Mouse (Mus musculus): ENCODE data around the gene Olfr412. TPM values are rescaled to one million over a fixed set of nuclear protein-coding genes. Genes with fewer than 3 reads are reported as not detected.

The Olfr412 gene
- not detected for total RNA-seq (2022)

DNA sequence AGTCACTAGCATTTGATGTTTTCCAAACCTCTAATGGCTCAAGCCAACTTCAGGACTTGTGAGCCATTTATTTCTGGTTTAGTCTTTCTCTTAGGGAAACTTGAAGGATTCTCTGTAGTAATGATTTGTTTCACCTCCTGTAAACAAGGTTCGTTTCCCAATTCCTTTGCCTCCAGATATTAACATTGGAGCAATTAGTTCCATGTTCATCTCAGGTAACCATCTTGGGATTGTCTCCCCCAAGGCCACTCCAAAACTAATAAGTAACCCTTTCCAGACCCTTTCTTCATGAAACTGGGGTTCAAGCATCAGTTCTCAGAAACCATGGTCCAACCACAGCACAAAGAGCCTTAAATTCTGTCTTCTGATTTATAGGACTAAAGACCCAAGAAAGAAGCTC lies at the start of gene Olfr412:
Olfr412 (plus strand) TSS at position 301 of the 400 bp plus-strand sequence.
- DNase-seq (ENCODE audit: low spot score): no peak

DNA sequence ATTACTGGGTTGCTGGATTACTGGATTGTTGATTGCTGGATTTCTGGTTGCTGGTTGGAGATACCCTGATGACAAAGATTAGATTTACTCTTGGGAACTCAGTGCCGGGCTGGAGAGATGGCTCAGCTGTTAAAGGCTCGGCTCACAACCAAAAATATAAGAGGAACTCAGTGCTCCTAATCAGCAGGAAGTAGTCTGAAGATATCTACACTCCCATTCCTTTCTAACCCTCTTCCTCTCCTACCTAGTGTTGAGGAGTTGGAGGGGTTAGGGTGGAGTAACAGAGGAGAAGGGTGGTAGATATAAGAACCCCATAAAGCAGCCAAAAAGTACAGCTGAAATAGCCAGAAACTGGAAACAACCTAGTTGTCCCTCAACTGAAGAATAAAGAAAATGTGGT lies 35.8 kb upstream of the Olfr412 start:
- DNase-seq (ENCODE audit: low spot score): no peak

DNA sequence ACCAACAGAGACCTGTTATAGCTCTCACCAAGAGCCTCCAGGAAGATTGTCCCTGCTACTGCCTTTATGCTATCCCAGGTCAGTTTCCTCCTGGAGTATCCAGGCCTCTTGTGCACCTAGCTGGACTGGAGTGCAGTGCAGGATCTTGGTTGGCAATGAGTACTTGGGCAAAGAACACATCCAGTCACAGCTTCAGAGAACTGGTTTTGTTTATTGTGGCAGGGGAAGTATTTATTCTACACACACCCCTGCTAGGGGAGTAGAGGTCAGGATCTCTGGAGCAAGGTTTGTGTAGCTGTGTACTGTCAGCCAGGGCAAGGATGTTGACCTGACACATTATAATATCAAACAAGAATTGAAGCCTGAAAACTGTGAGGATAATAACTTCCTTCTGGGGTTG lies 33.1 kb upstream of the Olfr412 start:
- no peak for DNase-seq (ENCODE audit: low spot score)

DNA sequence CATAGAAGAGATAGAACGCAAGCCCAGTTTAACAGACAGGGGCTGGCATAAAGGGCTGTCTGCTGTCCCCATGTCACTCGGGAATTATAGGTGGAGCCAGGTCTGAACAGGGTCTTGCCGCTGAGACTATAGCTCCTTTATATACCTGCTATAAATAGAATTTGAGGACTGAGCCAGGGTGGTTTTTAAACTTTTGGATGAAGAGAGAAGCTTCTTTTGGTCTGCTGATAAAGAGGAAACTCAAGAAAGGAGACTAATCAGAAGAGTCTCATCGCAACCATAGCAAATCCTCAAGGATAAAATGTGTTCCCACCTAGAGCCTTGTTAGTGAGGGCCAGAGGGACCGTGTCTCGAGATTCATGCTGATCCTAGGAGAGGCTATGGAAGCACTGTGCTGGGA lies 23.9 kb upstream of the Olfr412 start, which contains the start of gene Olfr410:
Olfr410 (minus strand) TSS at position 101 of the 400 bp plus-strand sequence.
- no peak for DNase-seq (ENCODE audit: low spot score)

DNA sequence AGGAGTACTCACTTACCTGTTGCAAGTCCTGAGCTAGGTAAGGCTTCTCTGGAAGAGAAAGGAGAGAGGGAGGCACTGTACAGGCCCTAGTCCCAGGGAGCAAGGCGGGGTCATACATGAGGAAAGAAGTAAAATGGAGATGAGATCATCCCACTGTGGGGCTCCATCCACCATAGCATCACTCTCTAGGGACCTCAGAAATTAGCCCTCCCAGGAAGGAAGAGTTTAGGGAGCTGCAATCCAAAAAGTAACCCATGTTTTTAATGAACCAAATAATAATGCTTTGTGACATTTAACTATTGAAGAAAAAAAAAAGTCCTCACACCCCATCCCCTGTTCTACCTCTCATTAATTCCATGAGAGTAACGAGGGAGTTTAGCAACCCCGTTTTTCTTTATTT lies 9.3 kb upstream of the Olfr412 start, which contains the start of gene Olfr411:
Olfr411 (minus strand) TSS at position 101 of the 400 bp plus-strand sequence.
- no peak for DNase-seq (ENCODE audit: low spot score)

DNA sequence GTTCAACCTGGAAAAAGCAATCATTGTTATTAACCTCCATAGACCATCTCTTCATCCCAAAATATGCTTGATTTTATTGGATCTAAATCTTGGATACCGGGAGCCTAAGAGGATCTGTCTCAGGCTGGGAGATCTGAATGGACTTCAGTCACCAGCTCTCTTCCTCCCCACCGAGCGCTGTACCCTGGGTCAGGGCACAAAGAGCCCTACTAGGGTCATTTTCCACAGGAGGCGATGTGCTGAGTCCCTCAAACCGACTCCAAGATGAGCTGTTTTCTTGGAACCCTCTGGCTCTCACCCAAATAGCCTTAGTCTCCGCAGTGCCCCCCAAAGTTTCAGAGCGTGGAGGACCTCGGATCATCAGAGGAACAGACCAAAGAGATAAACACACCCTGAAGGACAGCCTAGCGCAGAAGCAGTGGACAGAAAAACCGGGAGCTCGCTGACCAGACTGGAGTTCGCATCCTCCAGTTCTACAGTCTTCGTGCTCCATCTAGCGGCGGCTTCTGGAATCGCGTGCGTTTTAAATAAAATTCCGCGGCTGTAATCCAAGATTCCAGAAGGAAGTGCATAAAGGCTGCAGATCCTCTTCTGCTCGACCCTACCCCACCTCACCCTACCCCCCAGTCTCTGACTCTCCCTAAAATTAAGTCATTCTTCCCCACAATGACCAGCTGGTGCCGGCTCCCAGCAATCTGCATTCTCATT lies 9.7 kb downstream of the Olfr412 start:
- DNase-seq (ENCODE audit: low spot score): peak; percentile 64

DNA sequence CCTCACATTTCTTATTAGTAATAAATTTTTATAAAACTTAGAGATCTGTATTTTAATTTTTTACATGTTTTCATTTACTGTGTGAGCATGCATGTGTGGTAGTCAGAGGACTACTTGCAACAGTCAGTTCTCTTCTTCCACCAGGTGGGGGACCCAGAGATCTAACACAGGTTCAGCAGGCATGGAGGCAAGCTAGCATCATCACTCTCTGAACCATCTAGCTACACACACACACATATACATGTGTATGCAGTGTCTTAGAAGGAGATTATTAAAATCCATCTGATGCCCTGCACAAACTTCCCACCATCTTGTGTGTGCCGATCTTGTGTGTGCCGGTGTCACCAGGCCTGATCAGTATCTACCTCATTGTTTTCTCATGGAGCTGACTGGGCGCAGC lies 15.0 kb downstream of the Olfr412 start:
- peak; percentile 44 for DNase-seq (ENCODE audit: low spot score)

DNA sequence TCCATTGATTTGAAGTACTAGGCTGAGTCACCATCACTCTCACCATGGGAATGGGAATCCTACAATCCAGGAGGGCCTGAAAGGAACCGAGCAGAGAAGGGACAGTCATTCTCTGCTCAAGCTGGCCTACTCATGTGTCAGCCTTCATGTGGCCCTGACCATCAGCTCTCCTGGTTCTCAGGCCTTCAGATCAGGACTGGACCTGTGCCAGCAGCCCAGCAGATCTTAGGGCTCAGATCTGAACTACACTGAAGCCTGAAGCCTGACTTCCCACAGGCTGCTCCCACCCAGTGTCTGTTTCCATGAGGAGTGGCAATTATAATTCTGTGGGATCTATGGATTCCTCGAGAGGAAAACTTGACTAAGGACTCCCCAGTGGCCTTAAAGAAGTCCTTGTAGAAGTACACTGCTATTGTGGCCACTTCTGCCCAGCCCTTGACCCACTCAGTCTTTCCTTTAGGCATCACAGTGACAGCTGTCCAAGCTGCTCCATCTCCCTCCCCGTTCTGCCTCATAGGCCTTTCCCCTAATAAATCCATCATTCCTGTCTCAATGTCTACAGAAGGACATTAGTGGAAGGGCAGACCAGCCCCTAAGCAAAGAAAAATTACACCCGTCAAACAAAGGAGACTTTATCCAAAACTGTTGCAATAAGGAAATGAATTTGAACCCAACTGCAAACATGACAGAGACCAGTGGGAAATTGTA lies 17.5 kb downstream of the Olfr412 start:
- no peak for DNase-seq (ENCODE audit: low spot score)

DNA sequence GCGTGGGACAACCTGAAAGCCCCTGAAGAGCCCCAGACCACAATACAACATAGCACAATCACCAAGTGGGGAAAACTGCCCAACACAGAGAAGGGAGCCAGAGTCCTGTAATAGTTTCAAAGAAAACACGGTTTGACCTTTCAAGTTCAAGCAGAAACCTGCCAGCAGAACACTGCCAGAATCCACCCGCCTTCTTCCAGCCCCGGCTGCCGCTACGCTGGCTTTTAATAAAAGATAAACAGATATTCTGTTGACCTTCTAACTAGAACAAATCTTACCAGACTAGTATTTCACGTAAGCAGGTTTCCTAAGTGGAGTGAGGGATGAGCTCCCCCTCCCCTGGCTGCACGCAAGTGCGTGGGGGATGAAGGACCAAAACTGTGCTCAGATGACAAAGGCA lies 23.8 kb downstream of the Olfr412 start:
- DNase-seq (ENCODE audit: low spot score): peak; percentile 32

DNA sequence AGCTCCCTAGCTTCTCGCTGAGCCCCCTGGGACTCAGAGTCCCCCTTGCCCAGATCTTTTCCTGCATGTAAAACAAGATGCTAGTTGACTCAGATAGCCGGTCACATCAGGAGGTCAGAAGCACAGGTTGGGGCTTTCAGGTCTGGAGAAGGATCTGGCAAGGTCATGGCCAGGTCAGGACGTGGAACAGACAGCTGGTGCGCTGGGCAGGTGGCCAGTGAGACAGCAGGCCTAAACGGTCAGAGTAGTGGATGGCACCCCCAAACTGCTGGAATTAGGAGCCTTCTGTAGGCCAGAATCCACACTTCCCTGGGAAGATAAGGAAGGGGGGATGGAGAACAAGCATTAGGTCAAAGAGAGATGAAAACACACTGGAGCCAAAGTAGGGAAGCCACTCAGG lies 25.3 kb downstream of the Olfr412 start:
- DNase-seq (ENCODE audit: low spot score): no peak

DNA sequence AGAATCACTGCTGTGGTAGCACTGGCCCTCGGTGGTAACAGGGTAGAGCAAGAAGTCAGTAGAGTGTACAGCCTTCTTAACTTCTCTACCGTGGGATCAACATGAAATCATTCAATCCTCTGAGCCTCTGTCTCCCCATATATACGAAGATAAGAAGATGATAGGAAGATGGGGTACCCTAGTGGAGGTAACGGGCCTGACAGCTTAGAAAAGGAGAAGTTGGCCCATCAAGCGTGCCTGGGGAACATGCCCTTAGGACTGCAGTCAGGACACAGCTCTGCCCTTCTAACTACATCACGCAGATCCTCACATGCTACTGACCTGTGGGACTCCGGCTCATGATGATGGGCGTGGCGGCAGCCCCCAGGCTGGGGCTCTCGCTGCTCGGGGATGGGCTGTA lies 30.0 kb downstream of the Olfr412 start:
- DNase-seq (ENCODE audit: low spot score): no peak

DNA sequence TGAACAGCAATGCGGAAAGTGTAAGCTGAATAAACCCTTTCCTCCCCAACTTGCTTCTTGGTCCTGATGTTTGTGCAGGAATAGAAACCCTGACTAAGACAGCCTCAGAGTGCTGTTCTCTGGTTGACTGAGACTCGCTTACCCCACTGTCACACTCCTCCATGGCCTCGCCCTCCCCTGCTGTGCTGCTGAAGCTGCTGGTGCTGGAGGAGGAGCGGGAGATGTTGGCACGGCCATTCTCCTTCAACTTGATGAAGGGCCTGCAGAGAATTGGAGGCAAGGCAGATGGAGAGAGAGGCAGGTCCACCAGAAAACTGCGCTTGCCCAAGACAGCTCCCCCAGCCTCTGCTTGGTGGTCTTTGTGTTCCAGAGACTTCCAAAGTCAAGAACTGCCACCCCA lies 31.0 kb downstream of the Olfr412 start:
- DNase-seq (ENCODE audit: low spot score): no peak

DNA sequence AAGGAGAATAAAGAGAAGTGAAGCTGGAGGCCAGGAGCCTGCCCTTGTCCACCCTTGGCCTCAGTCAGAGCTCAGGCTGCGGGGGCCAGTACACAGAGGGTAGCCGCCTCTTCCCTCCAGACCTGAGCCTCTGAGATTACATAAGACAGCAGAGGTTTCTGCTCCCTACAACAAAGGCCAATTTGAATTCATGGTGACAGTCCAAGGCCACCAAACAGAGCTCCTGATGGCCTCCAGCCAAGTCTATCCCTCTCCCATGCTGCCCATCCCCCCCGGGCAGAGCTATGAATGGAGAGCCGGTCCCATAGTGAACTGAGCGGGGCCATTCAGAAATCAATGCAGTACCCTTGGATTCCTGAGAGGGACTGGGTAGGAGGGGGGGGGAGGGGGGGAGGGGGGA lies 31.6 kb downstream of the Olfr412 start:
- no peak for DNase-seq (ENCODE audit: low spot score)

DNA sequence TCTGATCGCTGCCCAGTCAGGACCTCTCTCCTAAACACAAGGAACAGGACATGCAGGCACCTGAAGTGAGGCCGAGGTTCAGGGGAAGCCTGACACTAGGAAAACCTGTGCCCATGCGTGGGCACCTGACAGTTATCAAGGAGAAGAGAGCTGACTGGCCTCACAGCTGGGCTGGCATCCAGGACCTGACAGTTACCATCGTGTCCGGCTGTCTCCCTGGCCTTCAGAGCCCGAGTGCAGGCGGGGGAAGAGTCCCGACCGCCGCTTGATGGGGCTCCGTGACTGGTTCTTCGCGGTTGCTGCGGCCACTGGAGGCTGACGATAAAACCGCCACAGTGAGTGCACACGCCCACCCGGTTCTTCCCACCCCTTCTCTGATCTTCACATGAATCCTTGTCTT lies 33.7 kb downstream of the Olfr412 start:
- DNase-seq (ENCODE audit: low spot score): no peak

DNA sequence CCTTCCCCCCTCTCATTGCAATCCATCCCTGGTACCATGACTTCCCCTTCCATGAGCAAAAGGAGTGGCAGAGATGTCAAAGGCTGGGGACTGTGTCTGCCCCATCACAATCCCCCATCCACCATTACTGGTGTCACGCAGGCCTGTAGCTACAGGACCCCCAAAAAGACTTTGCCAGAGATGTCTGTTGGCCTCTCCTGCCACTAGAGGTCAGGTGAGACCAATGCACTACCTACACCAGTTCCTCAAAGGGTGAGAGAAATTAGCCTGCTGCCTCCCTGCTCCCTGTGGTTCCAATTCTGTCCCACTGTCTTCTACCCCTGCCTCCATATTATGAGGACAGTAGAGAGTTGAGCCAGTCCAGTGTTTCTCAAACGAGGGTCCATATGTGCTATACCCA lies 40.3 kb downstream of the Olfr412 start:
- no peak for DNase-seq (ENCODE audit: low spot score)

DNA sequence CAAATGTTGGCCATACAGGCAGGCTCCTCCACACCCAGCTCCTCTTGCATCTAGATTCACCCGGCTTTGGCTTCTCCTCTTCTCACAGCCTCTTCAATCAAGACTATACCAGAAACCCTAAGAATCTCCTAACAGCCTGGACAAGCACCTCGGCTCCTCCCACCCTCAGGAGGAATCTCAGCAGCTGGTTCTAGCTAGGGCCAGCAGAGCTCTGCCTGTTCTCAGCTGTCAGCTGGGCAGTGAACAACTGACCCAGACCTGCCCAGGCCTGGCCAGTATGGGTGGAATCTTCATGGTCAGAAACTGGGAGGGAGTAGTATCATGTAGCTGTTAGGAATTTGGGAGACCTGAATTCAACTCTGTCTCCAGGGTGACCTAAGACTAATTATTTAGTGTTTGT lies 42.3 kb downstream of the Olfr412 start:
- no peak for DNase-seq (ENCODE audit: low spot score)

DNA sequence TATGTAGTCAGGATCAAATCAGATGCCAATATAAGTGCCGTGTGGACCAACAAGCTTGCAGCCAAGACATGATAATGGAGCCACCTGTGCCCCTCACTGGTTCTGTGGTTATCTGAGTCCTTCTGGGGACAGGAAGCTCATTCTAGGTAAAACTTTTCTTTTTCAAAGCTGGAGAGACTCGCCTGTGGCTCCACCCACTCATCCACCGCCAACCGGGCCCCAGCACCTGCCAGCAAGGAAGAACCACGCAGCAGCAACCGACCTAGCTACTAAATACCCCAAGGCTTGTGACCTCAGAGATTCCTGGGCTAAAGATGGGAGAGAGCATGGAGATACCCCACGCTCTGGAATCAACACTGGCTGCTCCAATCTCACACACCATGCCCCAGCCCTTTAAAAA lies 43.3 kb downstream of the Olfr412 start:
- DNase-seq (ENCODE audit: low spot score): no peak

DNA sequence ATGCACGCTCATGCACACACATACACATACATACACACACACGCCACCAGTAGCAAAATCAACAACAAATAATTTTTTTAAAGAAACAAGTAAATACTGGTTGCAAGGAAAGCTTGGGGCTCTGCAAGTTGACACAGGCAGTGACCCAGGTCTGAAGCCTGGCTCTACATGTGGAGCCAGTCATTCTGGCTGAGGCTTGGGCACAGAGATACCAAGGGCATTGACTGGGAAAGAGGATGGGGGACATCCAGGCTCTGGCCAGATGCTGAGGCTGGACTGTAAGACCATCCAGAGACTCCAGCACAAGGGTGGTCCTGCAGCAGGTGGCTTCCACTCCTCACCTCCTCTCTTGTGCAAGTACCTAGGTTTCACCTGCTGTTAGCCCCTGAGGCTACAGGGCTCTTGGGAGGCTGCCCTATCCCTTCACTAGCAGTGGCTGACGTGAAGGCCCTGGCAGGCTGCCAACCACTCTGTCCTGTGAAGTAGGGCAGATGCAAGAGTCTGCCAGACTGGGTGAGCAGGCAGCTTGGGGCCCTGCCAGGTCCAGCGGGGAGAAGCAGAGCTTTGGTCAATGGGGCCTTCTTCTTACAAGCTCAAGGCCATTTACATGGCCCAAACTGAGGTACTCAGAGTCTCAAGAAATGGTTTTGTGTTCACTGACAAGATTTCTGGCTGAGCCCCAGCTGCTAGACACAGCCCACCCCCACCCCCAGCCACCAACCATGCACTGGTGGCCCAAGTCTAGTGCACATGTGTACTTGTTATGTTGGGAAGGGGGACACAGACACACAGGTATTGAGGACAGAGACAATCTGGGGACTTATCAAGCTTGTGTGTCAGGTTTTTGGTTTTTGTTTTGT lies 46.9 kb downstream of the Olfr412 start:
- peak; percentile 86 for DNase-seq (ENCODE audit: low spot score)

DNA sequence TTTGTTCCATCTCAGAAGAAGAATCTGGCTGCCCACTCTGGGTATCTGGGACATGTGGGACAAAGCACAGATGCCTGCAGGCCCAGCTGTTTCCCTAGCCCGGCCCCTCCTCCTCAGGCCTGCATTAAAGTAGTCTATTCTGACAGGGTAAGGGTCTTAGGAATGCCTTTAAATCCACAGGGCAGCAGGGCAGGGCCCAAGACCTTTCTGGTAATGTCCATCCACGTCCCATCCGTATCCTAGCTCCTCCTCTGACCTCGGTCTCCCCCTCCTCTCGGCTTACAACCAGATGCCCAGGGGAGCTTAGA lies 47.5 kb downstream of the Olfr412 start:
- no peak for DNase-seq (ENCODE audit: low spot score)

DNA sequence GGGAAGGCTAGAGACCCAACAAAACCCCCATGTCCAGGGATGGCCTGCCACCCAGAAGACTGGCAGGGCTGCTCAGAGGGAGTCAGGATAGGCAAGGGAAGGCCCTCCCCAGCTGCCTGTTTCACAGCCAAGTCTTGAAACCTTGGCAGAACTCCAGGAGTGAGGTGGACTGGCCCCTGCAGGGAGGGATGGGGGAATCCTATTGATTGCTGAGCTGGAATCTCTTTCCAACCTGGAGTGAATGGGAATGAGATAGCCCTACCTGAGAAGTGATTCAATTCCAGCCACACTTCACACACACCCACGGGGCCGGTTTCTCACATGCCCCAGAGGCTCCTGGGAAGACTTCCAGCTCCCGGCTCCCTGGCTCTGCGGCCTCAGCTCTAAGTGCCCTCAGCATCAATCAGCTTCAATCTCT lies 47.9 kb downstream of the Olfr412 start:
- DNase-seq (ENCODE audit: low spot score): peak; percentile 66

DNA sequence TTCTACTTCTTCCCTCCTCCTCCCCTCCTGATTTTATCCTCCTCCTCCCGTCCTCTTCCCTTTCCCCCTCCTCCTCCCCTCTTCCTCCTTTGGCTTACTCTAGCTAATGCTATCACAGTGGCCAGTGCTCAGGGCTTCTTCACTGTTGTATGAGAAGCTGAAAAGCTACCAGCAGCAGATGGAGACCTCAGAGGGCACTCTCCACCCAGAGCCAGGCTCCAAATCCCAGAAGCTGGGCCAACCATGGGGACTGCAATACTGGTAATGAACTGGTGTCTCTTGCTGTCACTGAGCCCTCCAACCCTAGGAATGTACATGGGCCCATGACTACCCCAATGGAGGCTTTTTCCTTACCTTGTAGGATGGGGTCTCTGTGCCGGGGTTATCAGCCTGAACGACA lies 50.1 kb downstream of the Olfr412 start:
- no peak for DNase-seq (ENCODE audit: low spot score)

DNA sequence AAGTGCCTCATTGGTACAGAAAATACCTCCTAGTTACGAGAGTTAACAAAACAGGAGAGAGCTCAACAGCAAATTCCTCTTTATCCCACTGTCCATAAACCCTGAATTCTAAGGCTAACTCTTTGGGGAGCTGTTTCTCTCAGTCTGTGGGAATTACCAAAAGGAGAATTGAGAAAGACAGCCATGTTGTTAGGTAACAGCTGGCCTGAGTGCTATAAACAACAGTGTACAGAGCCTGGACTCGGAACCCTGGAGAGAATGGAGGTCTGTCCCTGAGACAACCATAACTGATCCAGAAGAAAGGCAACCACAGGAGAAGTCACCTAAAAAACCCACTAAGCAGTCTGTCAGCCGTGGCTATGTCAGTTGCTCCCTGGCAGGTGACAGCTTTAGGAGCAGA lies 50.6 kb downstream of the Olfr412 start:
- no peak for DNase-seq (ENCODE audit: low spot score)
